15 mouse cellular contexts compared by ENCODE assay signal in the genomic region with DNA sequence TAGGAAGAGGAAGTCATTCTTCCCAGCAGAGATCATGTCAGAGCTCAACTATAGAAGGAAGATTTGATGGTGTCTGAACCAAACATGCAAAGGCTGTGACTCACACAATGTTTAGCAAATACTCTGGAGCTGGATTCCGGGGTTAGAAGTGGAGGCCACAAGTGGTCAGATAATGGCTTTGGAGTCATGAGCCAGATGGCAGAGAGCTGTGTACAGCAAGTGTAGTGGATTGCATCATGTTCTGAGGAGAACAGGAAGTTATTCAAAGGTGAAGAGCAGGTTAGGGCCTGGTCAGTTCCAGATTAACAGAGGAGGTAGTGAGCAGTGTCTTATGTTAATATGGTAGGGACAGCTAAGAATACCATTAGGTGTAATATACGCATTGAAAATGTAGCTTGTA. TPM values are rescaled to one million over a fixed set of nuclear protein-coding genes. Genes with fewer than 3 reads are reported as not detected.
A peak's percentile ranks its signal among the peaks of the same experiment; 100 is the strongest.
DNase-seq lines count a peak whose midpoint lies in the region; ATAC-seq and TF ChIP-seq lines count a peak whose summit lies in the region.
"Had no signal": no experiment of that assay in that cellular context is flagged by ENCODE, and none has a peak within 500 bp of the region (broad histone marks: within the 10 kb centered on the region; RNA-seq: fewer than 3 reads in every experiment).

No protein-coding gene starts in this region.

- H3K4me3 ChIP-seq in G1E (ENCODE audit: low read depth, low read length): no peak overlapping the region
- H3K4me3 ChIP-seq: heart, adult 2 months; hindbrain, embryonic 13.5 days; liver, embryonic 13.5 days; midbrain, embryonic 12.5 days had no signal

- ATAC-seq in G1E (ENCODE audit: extremely low read depth, insufficient number of reproducible peaks, low FRiP score, poor library complexity, severe bottlenecking): 0 out of 2 replicates have a peak, but pooled peaks have one; percentile 8
- ATAC-seq: intestine, postnatal 0 days had no signal

- peaks cover 3% of the 10 kb centered on the region for H3K36me3 ChIP-seq in G1E (replicated peaks)
- H3K36me3 ChIP-seq: liver, embryonic 13.5 days had no signal

- H3K27me3 ChIP-seq in G1E (ENCODE audit: insufficient read depth, low read length): no peaks in the 10 kb centered on the region
- H3K27me3 ChIP-seq: hindbrain, embryonic 13.5 days; liver, embryonic 13.5 days; midbrain, embryonic 12.5 days had no signal

- peak; percentile 44 to 54 for DNase-seq in heart, adult 9 months (ENCODE audit: low spot score in 2 of 2)
- no peak for DNase-seq in heart, postnatal 4 days
- DNase-seq in G1E (ENCODE audit: low spot score): no peak
- DNase-seq in heart, postnatal 14 days: peak; percentile 14 to 21
- peak; percentile 60 to 67 for DNase-seq in lung, postnatal 4 days
- DNase-seq in right cerebral cortex, postnatal 36 days (ENCODE audit: low spot score in 2 of 2): no peak
- no peak for DNase-seq in right cerebral cortex, postnatal 25 days
- DNase-seq in left cerebral cortex, adult 8-10 months (ENCODE audit: low spot score in 2 of 2): no peak
- DNase-seq: cerebellum, postnatal 25 days; liver, embryonic 13.5 days; right cerebral cortex, postnatal 4 days had no signal

- no peaks in the 10 kb centered on the region for H3K9me3 ChIP-seq in G1E (replicated peaks)
- H3K9me3 ChIP-seq: hindbrain, embryonic 13.5 days; liver, embryonic 13.5 days; midbrain, embryonic 12.5 days had no signal

- H3K4me1 ChIP-seq in G1E (ENCODE audit: insufficient read depth, low read depth, low read length): no peaks in the 10 kb centered on the region
- H3K4me1 ChIP-seq: hindbrain, embryonic 13.5 days; liver, embryonic 13.5 days; midbrain, embryonic 12.5 days had no signal

- intact Hi-C loops in heart, postnatal 14 days (cut with DNase I): no loop called here

- no peak for TF ChIP-seq CTCF in G1E (IDR thresholded peaks at IDR 0.05; ENCODE audit: low read depth, low read length)

RNA-seq across cellular contexts. Expression of gene Nucb2, which starts 20.4 kb away (rescaled TPM):
- total RNA-seq in heart, postnatal 4 days (2021): 10 to 100 TPM; 13.3 to 14.0 TPM
- total RNA-seq in G1E (2014; fragmentation: Nextera tagmentation) (6.0 and 6.3 TPM in 2 replicates), G1E (2017) (3.4 and 5.3 TPM in 2 replicates)
- 0.20 and 0.64 TPM in 2 replicates for polyA plus RNA-seq in G1E (2012)
- total RNA-seq in heart, postnatal 14 days (2021): 10 to 100 TPM in 1 of 2 experiments, 1 to 10 TPM in 1; 8.7 to 10.8 TPM
- total RNA-seq in left cerebral cortex, adult 8-10 months (2022): 10 to 100 TPM; 25.7 to 28.7 (median 28.2) TPM

Comparison
In these comparisons a context has a peak if more than half of its experiments do, and no peak if none do; other contexts are left out.
1. DNase-seq: peak in heart, adult 9 months (2 of 2), heart, postnatal 14 days (2 of 2) and lung, postnatal 4 days (2 of 2); none in heart, postnatal 4 days (single experiment), G1E (single experiment), right cerebral cortex, postnatal 36 days (0 of 2), right cerebral cortex, postnatal 25 days (single experiment) and left cerebral cortex, adult 8-10 months (0 of 2).